Mouse (Mus musculus) layer of hippocampus, adult 9-10 months (tissue): Measurements from ENCODE around the gene Tns3.

Experiments used
- DNase-seq: peaks from one replicate; pipeline ENCODE4 v3.0.0; 2022; ENCODE audit warnings: low spot score

The Tns3 gene

DNA sequence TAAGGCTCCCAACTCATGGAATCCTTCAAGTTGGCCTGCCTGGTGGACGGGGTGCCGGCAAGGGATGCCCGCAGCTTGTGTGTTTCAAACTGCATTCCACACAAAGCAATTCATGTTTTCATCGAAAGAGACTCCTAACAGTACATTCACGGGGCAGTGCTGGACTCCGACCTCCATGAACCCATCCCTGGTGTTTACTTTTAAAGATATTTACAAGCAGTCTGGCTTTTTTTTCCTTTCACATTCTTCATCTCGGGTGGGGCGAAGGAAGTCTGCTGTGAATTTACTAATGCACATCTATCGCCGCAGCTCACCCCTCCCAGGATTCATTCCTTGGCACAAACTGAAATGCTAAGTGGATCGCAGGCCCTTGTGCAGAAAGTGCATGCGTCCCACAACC is 191.9 kb downstream of the Tns3 start:
- no peak for DNase-seq

DNA sequence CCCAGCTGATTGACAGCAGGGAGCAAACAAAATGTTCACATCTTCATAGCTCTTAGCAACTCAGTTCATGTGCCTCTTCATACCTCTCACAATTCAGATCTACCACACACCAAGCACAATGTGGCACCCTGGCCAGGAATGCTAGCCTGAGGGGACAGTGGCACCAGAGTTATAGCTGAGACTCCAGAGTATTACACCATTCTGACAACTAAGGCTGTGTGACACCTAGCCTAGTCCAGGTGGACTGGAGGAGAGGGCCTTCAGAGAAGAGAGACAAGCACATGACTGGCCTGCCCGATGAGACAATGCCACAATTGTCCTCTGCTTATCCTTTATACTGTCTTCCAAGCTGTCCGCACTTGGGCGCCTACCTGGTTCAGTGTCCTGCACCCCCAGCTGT is 192.8 kb downstream of the Tns3 start:
- DNase-seq, result no peak

DNA sequence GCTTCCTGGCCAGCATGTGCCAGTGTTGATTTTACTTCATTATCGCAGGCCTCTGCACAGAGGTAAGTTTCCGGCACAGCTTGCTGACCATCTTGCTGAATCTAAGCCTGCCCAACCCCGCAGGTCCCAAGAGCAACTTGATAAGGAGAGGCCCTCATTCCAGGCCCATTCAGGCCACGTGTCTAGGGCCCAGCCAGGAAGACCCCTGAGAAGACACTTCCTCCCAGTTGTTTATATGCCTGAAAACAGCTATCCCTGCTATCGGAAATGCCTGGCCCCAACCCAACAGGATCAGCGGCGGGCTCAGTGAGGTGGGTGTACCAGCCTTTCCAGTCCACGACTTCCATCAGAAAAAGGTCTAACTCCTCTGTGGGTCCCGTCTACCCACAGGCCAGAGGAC is 194.8 kb downstream of the Tns3 start:
- DNase-seq, result no peak

DNA sequence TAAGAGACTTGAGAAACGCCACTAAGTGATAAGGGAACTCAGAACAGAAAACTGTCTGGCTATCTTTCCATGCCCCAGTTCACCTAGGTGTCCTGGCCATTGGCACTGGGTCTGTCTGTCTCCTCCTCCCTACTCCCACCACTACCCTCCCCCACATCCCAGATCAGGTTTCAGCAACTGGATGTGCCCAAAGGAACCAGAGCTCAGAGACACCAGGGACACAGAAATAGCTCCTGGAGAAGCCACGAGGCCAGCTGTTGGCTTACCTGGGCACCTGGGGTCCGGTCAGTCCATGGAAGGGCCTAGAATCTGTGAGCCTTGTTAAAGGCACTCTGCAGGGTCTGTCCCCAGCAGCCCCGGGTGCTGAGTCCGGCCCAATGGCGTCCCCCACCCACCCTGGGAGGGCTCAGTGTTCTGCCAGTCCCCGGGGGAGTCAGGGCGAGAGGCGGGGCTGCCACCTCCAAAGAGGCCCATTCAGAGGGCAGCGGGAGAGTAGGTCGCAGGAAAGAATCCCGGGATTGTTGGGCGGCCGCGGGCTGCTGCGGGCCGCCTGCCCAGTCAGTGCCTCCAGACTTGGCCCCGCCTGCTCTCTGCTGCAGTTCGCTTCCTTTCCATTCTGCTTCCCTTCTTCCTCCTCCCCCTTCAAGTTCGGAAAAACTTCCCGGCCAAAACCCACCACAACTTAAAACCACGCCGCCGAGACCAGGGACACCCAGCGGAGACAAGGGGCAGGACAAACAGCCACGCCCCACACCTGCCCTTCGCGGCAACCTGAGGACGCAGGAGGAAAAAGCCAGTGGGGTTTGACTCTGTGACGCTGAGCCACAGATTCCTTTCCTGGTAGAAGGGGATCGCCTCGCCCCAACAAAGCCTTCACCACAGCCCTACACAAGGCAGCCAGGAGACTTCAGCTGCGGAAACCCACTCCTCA is 195.9 kb downstream of the Tns3 start:
- no peak for DNase-seq

DNA sequence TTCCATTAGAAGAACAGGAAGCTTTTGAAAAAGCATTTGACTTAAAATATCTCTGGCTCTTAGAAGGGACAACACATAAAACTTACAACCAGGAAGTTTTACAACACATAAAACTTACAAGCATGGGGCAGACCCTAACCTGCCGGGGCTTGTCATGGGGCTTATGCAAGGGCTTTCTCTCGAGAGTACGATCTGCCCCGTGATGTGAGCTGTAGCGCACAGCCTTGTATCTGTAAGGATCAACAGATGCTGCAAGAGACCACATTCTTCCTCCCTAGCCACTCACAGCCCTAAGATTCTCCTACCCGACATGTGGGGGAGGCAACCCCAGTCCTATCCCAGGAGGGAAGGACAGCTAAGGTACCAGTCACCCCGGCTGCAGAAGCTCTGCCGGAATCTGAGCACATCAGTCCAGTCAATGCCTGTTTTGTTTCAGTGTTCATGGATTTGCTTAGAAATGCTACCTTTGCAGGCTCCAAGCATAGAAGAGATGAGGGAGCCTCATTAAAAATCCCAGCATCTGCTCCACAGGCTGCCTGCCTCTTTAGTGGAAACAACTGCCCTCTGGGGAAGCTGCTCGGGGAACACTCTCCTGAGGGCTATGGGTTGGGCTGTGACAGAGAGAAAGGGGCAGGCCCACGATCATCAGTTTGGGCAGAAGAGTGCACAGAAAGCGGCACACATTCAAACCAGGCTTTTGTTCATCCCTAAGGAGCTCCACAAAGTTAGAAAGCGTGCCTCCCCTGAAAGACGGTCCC is 196.8 kb downstream of the Tns3 start:
- DNase-seq, result no peak

DNA sequence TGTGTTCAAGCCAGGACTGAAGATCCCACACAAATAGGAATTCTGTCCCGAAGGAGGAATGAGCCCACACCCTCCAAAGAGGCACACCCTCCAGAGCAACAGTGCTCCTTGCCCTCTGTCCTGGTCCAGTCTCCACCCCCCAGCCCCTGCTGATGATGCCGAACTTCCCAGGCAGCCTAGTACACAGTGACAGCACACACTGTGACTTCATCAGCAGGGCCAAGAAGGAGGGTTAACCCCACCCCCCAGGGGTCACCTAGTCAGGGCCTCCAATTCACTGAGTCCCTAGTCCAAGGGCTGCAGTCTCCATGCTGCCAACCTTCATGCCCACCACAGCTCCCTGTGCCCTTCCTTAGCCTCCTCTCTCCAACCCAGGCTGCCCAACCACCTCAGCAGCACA is 200.5 kb downstream of the Tns3 start:
- no peak for DNase-seq

DNA sequence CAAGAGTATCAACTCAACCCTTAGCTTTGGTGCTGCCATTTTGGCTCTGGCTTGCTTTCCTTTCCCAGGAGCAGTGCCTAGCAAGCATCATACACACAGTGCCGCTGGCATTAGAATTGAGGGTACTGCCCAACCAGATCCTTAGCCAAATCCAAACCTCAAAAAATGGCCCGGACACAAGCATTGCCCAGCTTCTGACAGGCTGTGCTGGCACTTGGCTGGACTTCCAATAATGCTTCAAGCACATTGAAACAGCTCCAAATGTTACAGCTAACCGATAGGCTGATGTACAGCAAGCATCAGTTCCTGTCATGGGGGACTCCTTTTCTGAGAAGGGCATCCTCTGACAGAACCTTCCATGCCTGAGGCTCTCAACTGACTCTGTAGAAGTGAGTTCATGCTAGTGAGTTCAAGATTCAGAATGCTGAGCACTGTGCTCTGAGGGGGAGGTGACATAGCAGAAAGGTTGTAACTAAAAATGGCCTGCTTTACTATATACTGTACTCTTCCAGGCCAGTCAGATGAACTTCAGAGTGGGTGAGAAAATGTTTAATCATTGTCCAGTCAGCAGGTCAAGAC is 201.4 kb downstream of the Tns3 start:
- no peak for DNase-seq

DNA sequence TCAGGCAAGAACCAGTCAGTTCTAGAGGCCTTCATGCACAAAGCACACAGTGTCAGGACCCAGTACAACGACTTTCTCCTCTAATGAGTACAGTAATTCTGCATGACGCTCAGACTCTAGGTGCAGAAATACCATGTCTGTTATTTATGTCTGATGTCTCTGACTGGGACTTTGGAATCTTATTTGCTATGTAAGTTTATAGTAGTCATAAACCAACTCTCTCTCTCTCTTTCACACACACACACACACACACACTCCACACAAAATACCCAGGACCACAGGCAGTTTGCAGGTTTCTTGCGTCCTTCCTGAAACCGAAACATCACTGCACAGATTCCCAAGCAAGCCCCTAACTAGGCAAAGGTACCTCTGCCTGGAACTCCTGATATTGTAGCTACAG is 203.5 kb downstream of the Tns3 start:
- no peak for DNase-seq

DNA sequence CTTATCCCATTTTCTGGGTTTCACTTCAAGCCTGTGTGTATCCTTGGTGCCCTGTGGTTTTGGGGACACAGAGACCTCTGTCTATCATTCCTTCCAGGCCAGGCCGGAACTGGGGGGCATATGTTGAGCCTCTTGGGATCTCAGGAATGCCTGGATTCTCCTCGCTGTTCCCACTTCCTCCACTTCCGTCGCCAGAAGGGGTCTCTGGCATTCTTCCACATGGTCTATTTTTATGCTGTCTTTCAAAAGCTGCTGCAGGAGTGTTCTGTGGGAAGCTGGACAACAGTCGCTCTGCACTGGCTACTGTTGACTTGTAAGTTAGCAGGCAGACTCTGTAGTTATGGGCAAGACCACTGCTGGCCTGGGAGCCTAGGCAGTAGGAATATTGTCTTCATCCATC is 206.4 kb downstream of the Tns3 start:
- no peak for DNase-seq

DNA sequence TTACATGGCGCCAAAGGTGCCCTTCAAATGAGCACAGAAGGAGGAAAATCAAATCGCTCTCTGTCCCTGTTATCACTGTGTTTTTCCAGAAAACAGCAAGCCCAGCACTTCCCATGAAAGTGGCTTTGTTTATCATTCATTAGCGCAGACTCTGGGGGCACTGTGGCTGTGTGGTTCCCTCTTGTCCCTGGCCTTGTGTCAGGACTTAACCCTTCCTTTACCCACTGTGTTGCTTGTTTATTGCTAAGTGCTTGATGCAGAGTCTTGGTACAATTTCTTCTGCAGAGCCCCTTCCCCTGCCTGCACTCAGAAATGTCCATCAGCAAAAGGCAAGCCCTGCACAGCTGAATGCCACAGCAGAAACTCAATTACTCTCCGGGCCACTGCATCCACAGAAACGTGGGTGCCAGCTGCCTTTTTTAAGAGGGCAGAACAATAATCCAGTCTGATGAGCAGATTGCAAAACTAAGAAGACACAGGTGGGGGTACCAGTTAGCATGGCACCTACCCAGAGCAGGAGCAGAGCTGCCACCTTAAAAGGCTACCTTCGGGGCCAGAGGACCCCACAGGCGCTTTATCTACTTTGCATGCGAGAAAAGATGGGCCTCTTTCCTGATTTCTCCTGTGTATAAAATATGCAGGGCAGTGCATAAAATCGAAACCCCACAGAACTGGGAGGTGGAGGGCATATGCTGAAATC is 207.6 kb downstream of the Tns3 start:
- peak; percentile 8 for DNase-seq

DNA sequence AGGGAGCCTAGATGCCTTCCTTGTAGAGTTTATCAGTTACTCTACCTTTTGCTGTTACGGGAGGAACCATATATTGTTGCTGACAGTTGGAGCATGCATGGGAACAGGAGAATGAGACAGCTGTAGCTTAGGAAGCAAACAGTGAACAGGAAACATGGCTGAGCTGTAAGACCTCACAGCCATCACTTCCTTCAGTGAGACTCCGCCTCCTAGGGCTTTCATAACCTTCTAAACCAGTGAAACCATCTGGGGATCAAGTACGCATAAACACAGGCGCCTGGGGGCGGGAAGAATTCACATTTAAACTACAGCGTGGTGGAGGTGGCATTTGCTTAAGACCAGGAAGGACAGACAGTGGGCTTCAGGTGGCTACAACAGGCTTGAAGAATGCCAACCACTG is 208.7 kb downstream of the Tns3 start:
- no peak for DNase-seq

DNA sequence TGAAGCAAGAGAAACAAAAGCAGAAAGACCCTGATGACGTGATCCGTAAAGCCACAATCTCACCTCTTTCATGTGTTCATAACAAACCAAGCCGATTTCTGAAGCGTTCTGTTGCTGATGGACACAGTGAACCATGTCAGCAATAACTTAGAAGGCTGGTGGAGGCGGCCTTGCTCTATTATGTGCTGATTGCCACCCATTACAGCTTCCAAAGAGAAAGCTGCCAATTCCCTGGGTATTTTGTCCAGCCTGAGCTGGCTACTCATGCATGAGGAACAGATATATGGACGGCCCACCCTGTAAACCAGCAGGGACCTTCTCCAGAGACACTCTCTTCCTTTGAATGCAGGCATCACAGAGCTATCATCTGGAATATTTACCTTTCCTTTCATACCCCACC is 211.1 kb downstream of the Tns3 start:
- no peak for DNase-seq

DNA sequence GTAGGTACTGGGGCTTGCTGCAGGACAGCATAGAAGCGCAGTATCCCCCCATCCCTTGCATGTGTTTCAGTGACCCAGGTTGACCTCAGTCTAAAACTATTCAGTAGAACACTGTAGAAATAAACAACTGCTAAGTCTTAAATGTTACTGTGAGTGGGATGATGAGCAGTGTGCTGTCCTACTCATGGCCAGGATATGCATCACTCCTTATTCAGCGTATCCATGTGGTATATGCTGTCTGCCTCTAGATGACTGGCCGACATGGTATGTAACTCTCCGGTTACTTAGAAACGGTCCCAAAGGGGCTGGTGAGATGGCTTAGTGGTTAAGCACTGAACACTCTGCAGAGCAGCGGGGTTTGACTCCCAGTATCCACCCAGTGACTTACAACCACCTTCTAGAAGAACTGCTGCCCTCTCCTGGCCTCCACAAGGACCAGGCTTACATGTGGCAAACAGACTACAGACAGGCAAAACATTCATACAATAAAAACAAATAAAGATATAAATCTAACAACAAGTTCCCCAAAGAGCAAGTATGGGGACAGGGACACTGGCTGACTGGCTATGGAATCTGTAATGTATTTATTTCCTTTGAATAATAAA is 212.6 kb downstream of the Tns3 start:
- DNase-seq, result no peak

DNA sequence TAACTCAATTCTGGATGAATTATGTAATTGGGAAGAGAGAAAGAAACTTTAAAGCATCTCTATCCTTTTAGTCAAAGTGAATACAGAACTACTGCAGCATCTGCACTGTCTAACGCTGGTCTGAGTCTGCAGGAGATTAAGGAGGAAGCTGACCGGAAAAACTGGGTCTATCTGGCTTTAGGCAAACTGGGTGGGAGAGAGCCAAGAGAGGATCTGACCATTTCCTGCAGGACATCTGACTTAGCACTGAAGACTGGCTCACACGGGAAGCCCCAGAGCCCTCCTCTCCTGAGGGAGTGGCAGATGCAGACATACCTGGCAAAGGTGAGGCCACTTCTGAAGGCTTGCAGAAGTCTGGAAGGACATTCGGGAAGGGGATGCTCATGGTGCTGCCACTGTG is 213.8 kb downstream of the Tns3 start:
- DNase-seq, result no peak

DNA sequence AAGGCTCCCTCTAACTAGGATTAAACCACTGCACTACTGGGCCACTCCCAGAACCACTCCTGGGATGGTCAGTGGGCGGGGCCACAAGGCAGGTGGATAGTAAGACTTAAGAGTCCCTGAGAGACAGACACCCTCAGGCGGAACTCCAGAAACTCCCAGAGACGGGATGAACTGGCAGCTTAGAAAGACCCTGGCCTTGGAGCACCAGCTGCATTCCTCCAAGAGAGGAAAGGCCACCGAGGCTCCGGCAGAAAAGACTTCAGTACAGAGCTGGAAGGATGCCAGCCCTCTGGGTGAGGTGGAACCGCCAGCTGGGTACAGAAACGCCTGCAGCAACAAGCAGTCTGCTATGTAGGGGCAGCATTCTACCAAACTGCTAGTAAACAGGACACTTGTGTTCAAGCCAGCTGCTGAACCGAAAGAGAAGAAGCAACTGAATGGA is 218.4 kb downstream of the Tns3 start:
- no peak for DNase-seq

DNA sequence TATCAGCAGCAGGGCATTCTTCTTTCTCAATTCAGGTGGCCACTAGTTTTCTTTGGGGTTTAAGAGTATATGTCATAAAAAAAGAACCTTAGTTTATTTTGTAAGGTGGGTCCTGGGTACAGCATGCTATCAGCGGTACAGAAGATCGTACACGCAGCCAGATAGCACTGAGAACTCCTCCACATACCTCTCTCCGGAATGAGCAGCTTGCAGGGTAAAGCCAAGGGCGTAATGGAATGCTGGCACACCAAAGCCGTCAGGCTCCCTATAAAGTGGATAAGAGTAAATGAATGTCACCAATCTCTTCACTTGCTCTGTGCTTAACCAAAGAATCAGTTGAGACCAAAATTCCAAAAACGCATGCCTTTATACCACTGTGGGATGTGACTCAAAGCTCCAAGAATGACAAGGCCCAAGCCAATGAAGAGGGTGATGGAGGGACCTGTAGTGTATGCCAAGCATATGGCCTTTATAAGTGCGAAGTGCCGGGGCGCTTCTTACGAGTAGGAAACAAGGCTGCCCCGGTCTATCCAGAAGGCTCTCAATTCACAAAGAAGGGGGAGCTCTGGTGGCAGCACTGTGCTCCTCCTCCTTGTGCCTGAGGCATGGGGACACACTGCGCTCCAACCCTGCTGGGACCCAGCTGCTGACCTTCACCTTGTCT is 219.4 kb downstream of the Tns3 start:
- DNase-seq, result no peak

DNA sequence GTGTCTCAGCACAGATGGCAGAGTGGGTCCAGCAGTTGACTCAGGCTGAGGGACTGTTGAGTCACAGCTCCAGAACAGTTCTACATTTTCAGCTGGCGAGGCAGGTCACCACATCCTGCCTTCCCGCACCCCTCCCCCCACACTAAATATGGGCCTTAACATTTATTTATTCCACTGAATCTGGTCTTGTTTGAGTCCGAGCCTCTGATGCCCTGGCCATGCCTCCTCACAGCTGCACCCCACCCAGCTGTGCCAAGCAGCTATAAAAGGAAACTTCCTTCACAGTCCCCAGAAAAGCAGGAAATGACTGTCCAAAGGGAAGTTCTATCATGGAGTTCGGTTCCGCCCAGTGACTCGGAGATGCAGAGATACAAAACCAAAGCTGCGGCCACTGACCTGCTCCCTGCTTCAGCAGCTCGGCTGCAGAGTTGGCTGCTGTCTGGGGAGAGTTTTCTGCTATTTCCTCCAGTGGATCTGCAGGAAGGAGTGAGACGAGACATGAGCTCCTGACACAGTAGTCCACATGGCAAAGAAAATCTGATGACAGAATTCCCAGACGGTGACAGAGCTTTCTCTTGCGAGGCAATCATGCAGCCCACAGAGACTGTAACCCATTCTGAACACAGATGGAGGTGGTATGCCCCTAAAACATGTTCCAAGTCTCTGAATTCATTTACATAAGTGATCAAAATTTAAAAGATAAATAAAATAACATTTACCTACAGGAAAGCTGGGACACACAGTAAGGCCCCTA is 220.6 kb downstream of the Tns3 start:
- no peak for DNase-seq

DNA sequence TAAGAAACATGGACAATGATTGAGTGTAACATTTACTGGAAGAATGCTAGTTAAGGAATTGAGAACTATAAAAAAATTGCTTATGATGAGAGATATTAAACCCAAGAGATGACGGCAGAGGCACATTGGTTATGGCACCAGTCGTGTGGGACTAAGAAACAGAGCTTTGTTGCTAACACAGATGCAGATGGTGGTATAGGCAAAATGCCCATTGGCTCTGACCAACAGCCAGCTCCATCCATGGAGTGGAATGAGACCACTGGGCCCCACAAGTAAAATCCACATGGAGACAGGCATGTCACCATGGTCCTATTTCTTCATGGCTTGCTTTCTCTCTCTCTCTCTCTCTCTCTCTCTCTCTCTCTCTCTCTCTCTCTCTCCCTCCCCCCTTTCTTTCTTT is 223.6 kb downstream of the Tns3 start:
- DNase-seq, result no peak

DNA sequence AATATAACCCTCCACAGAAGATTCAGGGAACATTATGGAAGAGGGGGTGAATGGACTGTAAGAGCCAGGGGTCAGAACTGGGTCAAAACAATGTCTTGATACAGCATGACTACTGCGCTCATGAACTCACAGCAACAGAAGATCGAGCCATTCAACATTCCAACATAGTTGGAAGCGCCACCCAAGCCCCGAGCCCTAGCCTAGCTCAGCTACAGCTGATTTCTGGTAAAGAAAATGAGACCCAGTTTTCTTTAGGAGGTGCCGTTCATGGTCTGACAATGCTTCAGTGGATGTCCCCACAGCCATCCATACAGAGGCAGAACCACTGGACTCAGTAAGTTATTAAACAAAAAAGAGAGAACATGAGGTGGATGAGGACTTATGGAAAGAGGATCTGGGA is 224.1 kb downstream of the Tns3 start:
- no peak for DNase-seq

DNA sequence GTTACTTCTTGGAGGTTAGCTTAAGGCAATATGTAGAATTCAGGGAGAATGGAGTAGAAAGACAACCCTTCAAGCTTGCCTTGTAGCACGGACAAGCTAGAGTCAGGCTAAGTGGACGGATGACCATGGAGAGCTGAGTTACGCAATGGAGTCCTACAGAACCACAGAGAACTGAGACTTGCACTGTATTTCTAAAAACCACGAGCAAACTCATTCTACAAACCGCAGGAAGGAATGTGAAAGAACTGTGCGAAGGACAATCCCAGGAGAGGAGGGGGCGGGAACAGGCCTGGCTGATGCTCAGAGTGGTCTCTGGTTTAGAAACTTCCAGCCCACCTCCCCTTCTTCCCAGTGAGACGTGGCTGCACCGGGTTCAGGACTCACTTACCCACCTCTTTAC is 225.3 kb downstream of the Tns3 start:
- DNase-seq, result no peak

DNA sequence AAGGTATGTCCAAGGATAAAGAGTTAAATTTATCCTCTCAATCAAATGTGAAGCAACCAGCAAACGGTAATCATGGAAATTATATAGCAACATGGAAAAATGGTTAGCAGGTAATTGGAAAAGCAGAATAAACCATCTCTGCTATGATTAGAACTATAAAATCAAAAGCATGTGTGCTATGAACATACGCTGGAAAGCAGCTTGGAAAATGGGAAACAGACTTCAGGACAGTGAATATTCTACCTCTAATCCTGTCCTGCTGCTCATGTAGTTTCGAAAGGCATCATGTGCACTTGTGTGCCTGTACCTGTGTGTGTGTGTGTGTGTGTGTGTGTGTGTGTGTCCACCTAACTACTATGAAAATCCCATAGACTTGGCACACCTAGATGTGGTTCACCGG is 226.1 kb downstream of the Tns3 start:
- DNase-seq, result no peak
